Mouse (Mus musculus): ENCODE data around the gene Ccr10. TPM values are rescaled to one million over a fixed set of nuclear protein-coding genes. Genes with fewer than 3 reads are reported as not detected.

Gene Ccr10
- total and polyA plus RNA-seq, 3 experiments = not detected

DNA sequence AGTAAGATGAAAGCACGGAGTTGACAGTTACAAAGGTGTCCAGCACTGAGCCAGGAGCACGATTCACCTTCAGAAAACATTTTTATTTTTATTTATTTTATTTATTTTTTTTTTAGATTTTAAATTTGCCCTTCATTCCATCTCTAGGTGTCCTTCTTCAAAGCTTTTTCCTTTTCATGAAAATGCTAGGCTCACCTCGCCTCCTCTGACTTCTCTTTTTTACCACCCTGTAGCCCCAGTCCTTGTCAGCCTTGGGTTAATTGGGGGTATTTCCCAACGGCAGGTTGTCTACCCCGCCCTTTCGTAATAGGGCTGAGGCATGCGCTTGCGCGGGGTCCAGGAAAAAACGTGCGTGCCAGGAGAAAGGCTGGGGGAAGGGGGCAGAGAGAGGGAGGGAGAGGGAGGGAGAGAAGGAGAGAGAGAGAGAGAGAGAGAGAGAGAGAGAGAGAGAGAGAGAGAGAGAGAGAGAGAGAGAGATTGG lies 433 bp upstream of the Ccr10 start:
- Histone ChIP-seq H3K27me3 (ENCODE audit: control insufficient read depth in 1 of 2, insufficient read depth in 2 of 2, low read length in 2 of 2) (0 out of 4 replicates have a peak, but pooled peaks cover 0 to 2% of the 10 kb centered on the region in 2 experiments), H3K79me2 (ENCODE audit: control insufficient read depth, insufficient read depth, low read length, poor library complexity) (no peaks in the 10 kb centered on the region; the same call in 1 of the 2 replicates), H3K4me3 (ENCODE audit: control insufficient read depth in 1 of 2, insufficient read depth in 1 of 2, low read depth in 2 of 2, low read length in 2 of 2) (no peak overlapping the region), H3K27ac (ENCODE audit: control insufficient read depth, low read depth, low read length) (no peak overlapping the region), H3K9me3 (replicated peaks; ENCODE audit: insufficient read depth, low read length) (no peaks in the 10 kb centered on the region), H3K36me3 (ENCODE audit: control insufficient read depth in 1 of 2, insufficient read depth in 2 of 2, low read length in 2 of 2) (peaks cover 0 to 6% of the 10 kb centered on the region in 2 experiments; a peak in 2 of 4 replicates), H3K4me1 (ENCODE audit: control insufficient read depth in 1 of 2, insufficient read depth in 2 of 2, low read length in 2 of 2) (peaks cover 0 to 11% of the 10 kb centered on the region in 2 experiments; a peak in 2 of 4 replicates), H3K9ac (ENCODE audit: control insufficient read depth, low read depth, low read length, poor library complexity, severe bottlenecking) (no peak overlapping the region)
- no peak for DNase-seq (ENCODE audit: low read depth, low spot score)
- TF ChIP-seq MAX (IDR thresholded peaks at IDR 0.05; ENCODE audit: low read length) = no peak
- TF ChIP-seq MAZ (IDR thresholded peaks at IDR 0.05; ENCODE audit: low read depth, low read length) = no peak
- no peak for TF ChIP-seq ZC3H11A (IDR thresholded peaks at IDR 0.05; ENCODE audit: low read depth, low read length)
- no peak for TF ChIP-seq GATA1 (IDR thresholded peaks at IDR 0.05; ENCODE audit: low read depth, low read length)
- TF ChIP-seq EP300 (IDR thresholded peaks at IDR 0.05; ENCODE audit: low read depth in 1 of 2, low read length in 2 of 2) = no peak

GRCm38 (mm10) chr11:101174389-101174745 lies 876 bp downstream of the Ccr10 start:
- Histone ChIP-seq H3K9ac (ENCODE audit: control insufficient read depth, low read depth, low read length, poor library complexity, severe bottlenecking) (no peak overlapping the region), H3K9me3 (replicated peaks; ENCODE audit: insufficient read depth, low read length) (no peaks in the 10 kb centered on the region), H3K4me3 (ENCODE audit: control insufficient read depth in 1 of 2, insufficient read depth in 1 of 2, low read depth in 2 of 2, low read length in 2 of 2) (no peak overlapping the region), H3K36me3 (ENCODE audit: control insufficient read depth in 1 of 2, insufficient read depth in 2 of 2, low read length in 2 of 2) (peaks cover 0 to 6% of the 10 kb centered on the region in 2 experiments; a peak in 2 of 4 replicates), H3K27me3 (ENCODE audit: control insufficient read depth in 1 of 2, insufficient read depth in 2 of 2, low read length in 2 of 2) (peaks cover 0 to 4% of the 10 kb centered on the region in 2 experiments; a peak in 2 of 4 replicates), H3K4me1 (ENCODE audit: control insufficient read depth in 1 of 2, insufficient read depth in 2 of 2, low read length in 2 of 2) (peaks cover 0 to 19% of the 10 kb centered on the region in 2 experiments; a peak in 2 of 4 replicates), H3K79me2 (ENCODE audit: control insufficient read depth, insufficient read depth, low read length, poor library complexity) (no peaks in the 10 kb centered on the region; the same call in 1 of the 2 replicates), H3K27ac (ENCODE audit: control insufficient read depth, low read depth, low read length) (no peak overlapping the region)
- DNase-seq (ENCODE audit: low read depth, low spot score) = no peak
- no peak for TF ChIP-seq POLR2AphosphoS5 (IDR thresholded peaks at IDR 0.05; ENCODE audit: borderline replicate concordance, low read depth, low read length)
- TF ChIP-seq BHLHE40 (IDR thresholded peaks at IDR 0.05; ENCODE audit: borderline replicate concordance, low read depth, low read length) = no peak
- no peak for TF ChIP-seq GATA1 (IDR thresholded peaks at IDR 0.05; ENCODE audit: low read depth, low read length)
- TF ChIP-seq CHD1 (IDR thresholded peaks at IDR 0.05; ENCODE audit: low read depth, low read length) = no peak
- no peak for TF ChIP-seq HCFC1 (IDR thresholded peaks at IDR 0.05; ENCODE audit: low read depth, low read length)
- TF ChIP-seq SIN3A (IDR thresholded peaks at IDR 0.05; ENCODE audit: low read length) = no peak
- no peak for TF ChIP-seq POLR2AphosphoS2 (IDR thresholded peaks at IDR 0.05; ENCODE audit: low read length)
- TF ChIP-seq RCOR1 (IDR thresholded peaks at IDR 0.05; ENCODE audit: low read depth, low read length) = no peak

DNA sequence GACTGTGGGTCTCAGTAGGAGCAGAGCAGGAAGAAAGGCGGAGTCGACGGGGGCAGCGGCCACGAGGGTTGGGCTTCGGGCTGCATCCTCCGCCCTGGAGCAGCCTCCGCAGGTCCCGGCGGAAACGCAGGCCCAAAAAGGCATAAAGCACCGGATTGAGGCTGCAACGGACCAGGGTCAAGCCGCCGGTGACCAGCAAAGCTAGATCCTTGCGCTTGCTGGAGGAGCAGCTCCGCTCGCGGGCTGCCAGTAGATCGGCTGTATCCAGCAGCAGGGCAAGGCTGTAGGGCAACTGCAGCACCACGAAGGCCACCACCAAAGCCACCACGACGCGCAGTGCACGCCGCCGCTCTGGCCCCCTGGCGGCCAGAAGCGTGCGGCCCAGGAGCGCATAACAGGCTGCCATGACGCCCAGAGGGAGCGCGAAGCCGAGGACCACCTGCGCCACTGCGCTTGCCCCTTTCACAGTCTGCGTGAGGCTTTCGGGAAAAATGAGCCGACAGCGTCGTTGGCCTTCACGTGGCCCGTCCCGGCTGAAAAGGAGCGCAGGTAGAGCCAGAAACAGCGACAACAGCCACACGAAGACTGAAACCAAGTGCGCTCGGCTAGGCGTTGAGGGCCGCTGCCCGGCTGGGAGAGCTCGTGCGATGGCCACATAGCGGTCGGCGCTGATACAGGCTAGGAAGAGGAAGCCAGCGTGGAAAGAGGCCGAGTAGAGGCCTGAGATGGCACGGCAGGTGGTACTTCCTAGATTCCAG lies 1.4 kb downstream of the Ccr10 start:
- H3K4me1 ChIP-seq (ENCODE audit: control insufficient read depth in 1 of 2, insufficient read depth in 2 of 2, low read length in 2 of 2) = peaks cover 0 to 19% of the 10 kb centered on the region in 2 experiments; a peak in 2 of 4 replicates
- peaks cover 0 to 4% of the 10 kb centered on the region in 2 experiments; a peak in 2 of 4 replicates for H3K27me3 ChIP-seq (ENCODE audit: control insufficient read depth in 1 of 2, insufficient read depth in 2 of 2, low read length in 2 of 2)
- DNase-seq (ENCODE audit: low read depth, low spot score) = peak; percentile 54
- no peak overlapping the region for H3K4me3 ChIP-seq (ENCODE audit: control insufficient read depth in 1 of 2, insufficient read depth in 1 of 2, low read depth in 2 of 2, low read length in 2 of 2)
- no peak for TF ChIP-seq ZKSCAN1 (IDR thresholded peaks at IDR 0.05; ENCODE audit: low read depth, low read length)
- no peak for TF ChIP-seq ETS1 (IDR thresholded peaks at IDR 0.05; ENCODE audit: low read depth, low read length)
- peak; percentile 23 to 72 (median 67); a peak in 4 of 6 replicates for TF ChIP-seq CTCF (IDR thresholded peaks at IDR 0.05 in 2 of 3, conservative IDR thresholded peaks at IDR 0.05 in 1 of 3; ENCODE audit: control insufficient read depth in 1 of 3, insufficient read depth in 1 of 3, low read depth in 2 of 3, low read length in 3 of 3, poor library complexity in 1 of 3, severe bottlenecking in 1 of 3)
- no peak for TF ChIP-seq BHLHE40 (IDR thresholded peaks at IDR 0.05; ENCODE audit: borderline replicate concordance, low read depth, low read length)
- no peak for TF ChIP-seq GABPA (IDR thresholded peaks at IDR 0.05; ENCODE audit: low read depth, low read length)
- no peak for TF ChIP-seq ELF1 (IDR thresholded peaks at IDR 0.05; ENCODE audit: low read depth, low read length)
- TF ChIP-seq SIN3A (IDR thresholded peaks at IDR 0.05; ENCODE audit: low read length) = no peak
- 0 out of 2 replicates have a peak, but pooled peaks have one; percentile 2 for TF ChIP-seq ZC3H11A (IDR thresholded peaks at IDR 0.05; ENCODE audit: low read depth, low read length)
- TF ChIP-seq SMC3 (IDR thresholded peaks at IDR 0.05; ENCODE audit: low read depth, low read length) = peak; percentile 72
- no peak for TF ChIP-seq USF2 (IDR thresholded peaks at IDR 0.05; ENCODE audit: borderline replicate concordance in 1 of 2, insufficient read depth in 1 of 2, low read depth in 1 of 2, low read length in 2 of 2)
- H3K36me3 ChIP-seq (ENCODE audit: control insufficient read depth in 1 of 2, insufficient read depth in 2 of 2, low read length in 2 of 2) = peaks cover 0 to 6% of the 10 kb centered on the region in 2 experiments; a peak in 2 of 4 replicates
- no peak overlapping the region for H3K27ac ChIP-seq (ENCODE audit: control insufficient read depth, low read depth, low read length)
- no peak overlapping the region for H3K9ac ChIP-seq (ENCODE audit: control insufficient read depth, low read depth, low read length, poor library complexity, severe bottlenecking)
- H3K79me2 ChIP-seq (ENCODE audit: control insufficient read depth, insufficient read depth, low read length, poor library complexity) = no peaks in the 10 kb centered on the region; the same call in 1 of the 2 replicates
- no peaks in the 10 kb centered on the region for H3K9me3 ChIP-seq (replicated peaks; ENCODE audit: insufficient read depth, low read length)

Data from MEL (cell line).